Mouse (Mus musculus) E14TG2a.4 (cell line): Measurements from ENCODE around the gene Foxm1.

Experiments used
- CTCF ChIP-seq: conservative IDR thresholded peaks from 2 replicates; pipeline ENCODE4 v1.5.1; 2014; ENCODE audit warnings: low read length
- NANOG ChIP-seq: IDR thresholded peaks from 2 replicates; pipeline ENCODE4 v1.6.1; 2014; ENCODE audit warnings: borderline replicate concordance, low read length, mixed read lengths

GRCm38 (mm10) chr6:128418076-128418475 is 55.3 kb downstream of the Foxm1 start:
- TF ChIP-seq CTCF = no peak
- TF ChIP-seq NANOG = no peak
